ENCODE assay signal across 19 mouse cellular contexts in genomic region chr16:89883897-89884296, GRCm38 (mm10).
"Had no signal": no experiment of that assay in that cellular context is flagged by ENCODE, and none has a peak within 500 bp of the region (broad histone marks: within the 10 kb centered on the region; RNA-seq: fewer than 3 reads in every experiment).

No protein-coding gene starts in this region.

- H3K27ac ChIP-seq: kidney, embryonic 15.5 days; limb, embryonic 15.5 days; liver, embryonic 14.5 days; lung, embryonic 15.5 days; macrophage; midbrain, embryonic 10.5 days; midbrain, embryonic 13.5 days had no signal

- H3K9ac ChIP-seq: kidney, embryonic 15.5 days; limb, embryonic 12.5 days; limb, embryonic 15.5 days; liver, embryonic 14.5 days; liver, postnatal 0 days; lung, embryonic 15.5 days; midbrain, embryonic 13.5 days had no signal

- DNase-seq: kidney, adult 11 months; kidney, adult 8-10 months; kidney, postnatal 10 days; kidney, postnatal 36 days; left cerebral cortex, postnatal 4 days; liver, postnatal 0 days; lung, postnatal 14 days; thymus, postnatal 36 days had no signal

- H3K4me3 ChIP-seq: kidney, embryonic 15.5 days; limb, embryonic 12.5 days; limb, embryonic 15.5 days; lung, embryonic 15.5 days; megakaryocyte, embryonic 14.5 days; midbrain, embryonic 10.5 days; midbrain, embryonic 13.5 days; myocyte had no signal

- H3K36me3 ChIP-seq: lung, embryonic 15.5 days had no signal

- H3K4me1 ChIP-seq: kidney, embryonic 15.5 days; lung, embryonic 15.5 days; midbrain, embryonic 10.5 days; midbrain, embryonic 13.5 days had no signal

- ATAC-seq: liver, postnatal 0 days; midbrain, embryonic 13.5 days; midbrain, embryonic 16.5 days had no signal

- H3K9me3 ChIP-seq: kidney, embryonic 15.5 days; limb, embryonic 15.5 days; lung, embryonic 15.5 days; midbrain, embryonic 10.5 days; midbrain, embryonic 13.5 days had no signal
